Mouse (Mus musculus): ENCODE measurements around the gene Insl3. TPM values are rescaled to one million over a fixed set of nuclear protein-coding genes. Genes with fewer than 3 reads are reported as not detected.
"Not testable (repeated sequence)": the region's sequence is repeated elsewhere in the genome, so short reads cannot be mapped to it uniquely, and the experiment has no call there.

Insl3 gene
- total RNA-seq, 2 experiments from 2014 or later, result 1.0 to 1.2 TPM

DNA sequence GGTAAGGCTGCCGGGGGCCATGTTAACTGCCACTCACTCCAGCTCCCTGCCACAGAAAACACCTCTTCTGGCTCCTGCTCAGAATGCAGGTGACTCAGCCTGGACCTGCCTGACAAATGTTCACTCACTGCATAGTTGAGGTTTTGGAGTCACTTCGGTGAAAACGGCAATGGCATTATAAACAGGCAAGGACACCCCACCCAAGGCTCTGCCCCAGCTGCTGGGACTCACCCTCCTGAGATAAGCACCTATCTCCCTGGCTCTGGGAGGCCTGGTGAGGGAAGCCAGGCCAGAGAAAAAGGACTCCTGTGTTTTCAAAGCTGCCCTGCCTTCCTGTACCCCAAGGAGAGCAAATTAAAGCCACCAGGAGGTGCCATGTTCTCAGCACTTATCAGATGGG, 13.9 kb downstream of the Insl3 start:
- DNase-seq, result no peak
- intact Hi-C loops (cut with DNase I), result loop anchor here (5.0 kb wide), 1 partner anchor 419 kb away; no protein-coding TSS in a partner anchor

GRCm38 (mm10) chr8:71703400-71703799, 14.4 kb downstream of the Insl3 start:
- intact Hi-C loops (cut with DNase I), result loop anchor here (5.0 kb wide), 1 partner anchor 419 kb away; no protein-coding TSS in a partner anchor
- not testable (repeated sequence) for DNase-seq

DNA sequence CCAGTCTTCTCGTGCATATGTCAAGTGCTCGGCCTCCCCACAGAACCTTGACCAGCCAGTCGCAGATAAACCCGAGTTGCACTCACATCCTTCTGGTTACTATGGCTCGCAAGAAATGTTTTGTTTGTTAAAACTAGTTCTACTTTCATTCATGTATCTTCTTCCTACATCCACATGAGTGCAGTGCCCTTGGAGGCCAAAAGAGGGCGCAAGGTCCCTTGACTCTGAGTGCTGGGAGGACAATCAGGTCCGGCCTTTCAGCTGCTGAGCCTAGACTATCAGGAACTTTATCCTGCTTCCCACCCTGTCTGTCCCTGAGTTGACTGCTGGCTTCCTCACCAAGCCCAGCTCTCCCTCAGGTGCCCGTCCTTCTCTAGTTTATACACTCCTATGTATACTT, 18.9 kb downstream of the Insl3 start:
- no peak for DNase-seq
- intact Hi-C loops (cut with DNase I), result no loop called here

GRCm38 (mm10) chr8:71709134-71709799, 20.3 kb downstream of the Insl3 start:
- DNase-seq, result no peak
- intact Hi-C loops (cut with DNase I), result no loop called here

DNA sequence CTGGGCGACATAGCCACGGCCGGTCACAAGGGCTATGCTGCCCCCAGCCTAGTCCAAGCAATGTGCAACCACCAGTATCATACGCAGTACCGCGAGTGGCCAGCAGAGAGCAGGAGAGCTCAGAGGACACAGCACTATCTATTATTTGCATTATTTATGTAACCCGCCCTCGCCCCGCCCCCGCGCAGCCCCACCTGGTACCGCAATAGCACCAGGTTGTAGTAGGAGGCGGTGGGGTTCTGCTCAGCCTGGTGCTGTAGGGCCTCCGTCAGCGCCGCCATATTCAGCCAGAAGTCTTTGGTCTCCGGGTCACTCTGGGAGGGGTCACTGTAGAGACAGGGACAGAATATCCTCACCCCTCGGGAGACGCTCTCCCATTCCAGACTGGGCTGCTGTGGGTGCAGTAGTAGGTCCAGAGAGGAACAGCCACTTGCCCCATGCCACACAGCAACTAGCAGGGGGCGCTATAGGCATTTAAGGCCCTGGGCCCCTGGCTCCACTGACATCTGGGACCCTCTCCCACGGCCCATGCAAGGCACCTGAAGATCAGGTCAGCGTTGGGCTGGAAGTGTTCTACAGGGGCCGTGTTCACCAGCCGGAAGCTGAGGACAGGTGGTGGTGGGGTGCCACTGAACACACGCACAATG, 20.9 kb downstream of the Insl3 start:
- intact Hi-C loops (cut with DNase I), result no loop called here
- DNase-seq, result peak; percentile 45 to 50

DNA sequence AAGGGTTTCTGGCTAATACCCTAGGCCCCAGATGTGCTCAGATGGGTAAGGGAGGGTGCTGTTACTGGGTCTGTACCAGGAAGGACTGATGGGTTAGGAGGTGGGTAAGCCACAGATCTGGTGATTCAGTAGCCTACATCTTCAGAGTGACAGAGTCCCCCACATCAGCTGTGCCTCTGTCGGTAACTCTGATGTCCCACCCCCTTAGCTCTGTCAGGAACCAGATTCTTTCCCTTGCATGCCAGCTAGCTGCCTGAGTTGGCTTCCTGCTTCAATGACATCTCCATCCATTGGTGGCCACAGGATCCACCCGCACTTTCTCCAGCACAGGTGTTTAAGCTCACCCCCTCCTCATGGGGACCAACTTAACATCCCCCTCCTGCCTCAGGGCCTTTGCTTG, 22.6 kb downstream of the Insl3 start:
- no peak for DNase-seq
- intact Hi-C loops (cut with DNase I), result no loop called here

GRCm38 (mm10) chr8:71715531-71715930, 26.5 kb downstream of the Insl3 start:
- no peak for DNase-seq
- intact Hi-C loops (cut with DNase I), result no loop called here

DNA sequence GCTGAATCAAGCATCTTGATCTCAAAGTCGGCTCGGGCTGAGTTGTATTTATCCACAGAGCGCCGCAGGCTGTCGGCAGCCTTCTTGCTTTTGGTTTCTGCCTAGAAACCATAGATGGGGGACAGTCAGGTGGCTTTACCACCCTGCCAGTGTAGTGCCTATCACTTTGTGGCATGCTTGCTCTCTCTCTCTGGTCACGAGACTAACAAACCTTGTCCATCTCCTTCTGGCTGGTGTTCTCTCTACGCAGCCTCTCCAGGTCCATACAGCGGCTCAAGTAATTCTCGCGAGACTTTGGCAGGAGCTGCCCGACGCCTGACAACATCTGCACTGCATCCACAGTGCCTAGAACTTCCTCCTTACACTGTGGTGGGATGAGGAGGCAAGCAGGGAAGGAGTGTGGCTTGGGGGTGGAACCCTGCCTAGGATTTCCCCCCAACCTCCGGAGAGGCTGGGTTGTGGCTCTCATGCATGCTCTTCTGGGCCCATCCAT, 27.6 kb downstream of the Insl3 start:
- DNase-seq, result no peak
- intact Hi-C loops (cut with DNase I), result no loop called here

DNA sequence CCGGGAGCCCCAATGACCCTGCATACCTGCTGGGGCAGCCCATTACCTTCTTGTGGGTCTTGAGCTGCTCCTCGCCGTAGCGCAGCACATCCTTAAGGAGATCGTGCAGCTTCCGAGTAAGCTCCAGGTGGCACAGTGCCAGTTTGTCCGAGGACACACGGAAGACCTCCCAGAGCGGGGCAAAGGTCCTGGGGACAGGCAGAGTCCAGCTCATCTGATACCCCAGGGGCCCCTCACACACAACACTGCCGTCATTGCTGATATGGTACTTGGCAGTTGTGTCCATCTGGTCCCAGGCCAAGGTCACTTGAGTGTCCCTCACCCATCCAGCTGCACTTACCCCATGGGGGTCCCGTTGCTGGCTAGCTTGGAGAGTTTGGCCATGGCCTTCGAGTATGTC, 28.1 kb downstream of the Insl3 start:
- no peak for DNase-seq
- intact Hi-C loops (cut with DNase I), result no loop called here

- intact Hi-C loops (cut with DNase I), result no loop called here
- no peak for DNase-seq
Measured at GRCm38 (mm10) chr8:71718252-71718651, 29.2 kb downstream of the Insl3 start.

DNA sequence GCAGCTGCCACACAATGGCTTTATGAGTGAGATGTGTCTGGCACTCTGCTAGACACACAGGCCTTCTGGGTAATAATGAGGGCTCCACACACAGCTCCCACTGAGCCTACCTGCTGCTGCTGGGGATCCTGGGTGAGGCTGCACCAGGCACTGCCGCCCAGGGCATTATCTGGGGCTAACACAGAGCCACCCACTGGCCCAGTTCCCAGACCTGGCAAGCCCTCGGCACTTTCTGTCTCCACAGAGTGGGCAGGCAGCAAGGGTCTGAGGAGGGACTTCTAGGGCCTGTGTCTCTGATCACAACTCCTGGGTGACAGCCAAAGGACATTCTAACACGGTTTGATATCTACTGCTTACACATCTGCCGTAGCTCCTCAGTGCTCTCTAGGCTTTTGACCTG, 30.2 kb downstream of the Insl3 start:
- intact Hi-C loops (cut with DNase I), result no loop called here

DNA sequence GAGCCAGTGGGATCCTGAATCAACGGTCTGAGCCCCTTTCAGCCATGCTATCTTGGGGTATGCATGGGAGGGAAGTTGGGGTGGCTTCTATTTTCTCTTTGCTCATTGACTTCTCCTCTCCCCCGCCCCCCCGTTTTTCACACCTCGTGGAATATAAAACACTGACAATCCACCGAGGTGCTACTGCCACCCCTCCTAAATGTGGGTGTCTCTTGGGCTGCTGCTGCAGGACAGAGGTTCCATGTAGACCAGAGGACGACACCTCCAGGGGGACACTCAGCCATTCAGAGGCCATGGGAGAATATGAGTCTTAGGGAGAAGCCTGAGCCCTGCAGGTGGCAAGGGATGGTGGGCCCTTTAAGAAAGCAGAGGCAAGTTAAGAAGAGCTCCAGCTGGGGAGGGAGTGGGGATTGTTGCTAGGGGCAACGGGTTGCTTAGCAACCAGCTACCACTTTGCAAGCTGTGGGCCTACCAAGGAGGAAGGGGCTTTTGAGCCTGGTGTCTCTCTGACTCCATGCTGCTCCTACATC, 31.0 kb downstream of the Insl3 start:
- no peak for DNase-seq
- intact Hi-C loops (cut with DNase I), result no loop called here

More for the DNA sequence above, 30.2 kb downstream of the Insl3 start:
- DNase-seq, result no peak

GRCm38 (mm10) chr8:71723047-71723551, 34.1 kb downstream of the Insl3 start:
- DNase-seq, result no peak
- intact Hi-C loops (cut with DNase I), result no loop called here

- DNase-seq, result no peak
- intact Hi-C loops (cut with DNase I), result no loop called here
Measured at GRCm38 (mm10) chr8:71724389-71724788, 35.4 kb downstream of the Insl3 start.

DNA sequence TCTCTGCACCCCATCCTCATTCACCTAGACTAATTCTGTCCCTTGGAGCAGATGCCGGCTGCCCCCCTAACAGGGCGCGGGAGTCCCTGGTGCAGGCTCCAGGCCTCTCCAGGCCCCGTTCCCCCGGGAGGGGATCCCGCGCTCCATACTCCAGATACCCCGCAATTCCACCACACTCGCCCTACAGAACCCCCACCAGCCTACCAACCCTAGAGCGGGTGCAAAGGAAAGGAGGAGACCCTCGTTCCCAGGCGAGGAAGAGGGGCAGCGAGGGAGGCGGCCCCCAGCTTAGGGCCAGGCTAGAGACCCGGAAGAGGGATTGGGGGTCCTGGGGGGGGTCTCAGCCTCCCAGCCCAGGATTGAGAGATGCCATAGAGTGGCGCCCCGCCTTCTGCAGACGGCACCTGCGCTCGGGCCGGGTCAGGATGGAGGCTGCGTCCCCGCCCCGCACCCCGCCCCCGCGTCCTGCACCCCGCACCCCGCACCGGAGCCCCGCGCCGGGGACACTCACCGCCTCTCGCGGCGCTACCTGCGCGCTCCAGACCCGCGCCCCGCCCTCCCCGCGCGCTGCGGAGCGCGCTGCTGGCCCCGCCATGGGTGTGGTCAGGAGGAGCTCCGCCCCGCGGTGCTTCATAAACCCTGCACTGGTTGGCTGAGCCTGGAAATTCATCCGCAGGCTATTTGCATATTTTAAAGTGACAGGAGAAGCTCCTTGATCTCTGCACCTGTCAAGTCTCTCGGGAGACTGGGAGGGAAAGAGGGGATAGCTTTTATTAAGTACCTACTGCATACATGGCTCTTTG, 36.3 kb downstream of the Insl3 start, which contains the start of gene Fcho1:
Fcho1 (minus strand) TSS at position 595 of the 803 bp plus-strand sequence.
- peak in 1 of 2 experiments; percentile 33 for DNase-seq

GRCm38 (mm10) chr8:71728240-71728785, 39.3 kb downstream of the Insl3 start:
- intact Hi-C loops (cut with DNase I), result no loop called here
- no peak for DNase-seq

More for the DNA sequence above, 36.3 kb downstream of the Insl3 start, which contains the start of gene Fcho1:
- intact Hi-C loops (cut with DNase I), result no loop called here

DNA sequence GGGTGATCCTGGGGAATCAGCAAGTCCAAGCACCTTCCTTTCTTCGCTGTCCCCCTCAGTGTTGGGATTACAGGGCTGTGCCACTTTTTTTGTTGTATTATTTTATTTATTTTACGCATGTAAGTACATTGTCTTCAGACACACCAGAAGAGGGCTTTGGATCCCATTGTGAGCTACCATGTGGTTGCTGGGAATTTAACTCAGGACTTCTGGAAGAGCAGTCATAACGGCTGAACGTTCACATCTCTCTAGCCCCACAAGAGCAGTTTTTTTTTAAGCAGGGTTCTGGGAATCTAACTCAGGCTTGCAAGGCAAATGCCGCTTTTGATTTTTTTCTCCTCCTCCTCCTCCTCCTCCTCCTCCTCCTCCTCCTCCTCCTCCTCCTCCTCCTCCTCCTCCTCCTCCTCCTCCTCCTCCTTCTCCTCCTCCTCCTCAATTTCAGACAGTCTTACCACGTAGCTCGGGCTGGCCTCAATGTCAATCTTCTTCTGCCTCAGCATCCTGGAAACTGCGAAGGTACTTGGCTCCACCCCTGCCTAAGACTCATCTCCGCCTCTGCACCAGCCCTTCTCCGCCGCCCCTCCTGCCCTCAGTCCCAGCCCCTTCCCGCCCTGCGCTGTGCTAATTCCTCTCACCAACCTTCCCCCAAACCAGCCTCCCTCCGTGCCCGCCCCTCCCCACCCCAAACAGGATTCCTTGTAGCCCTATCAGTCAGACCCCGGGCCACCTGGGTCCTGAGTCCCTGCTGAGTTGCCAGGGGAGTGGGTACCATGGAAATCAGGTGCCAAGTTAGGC, 40.0 kb downstream of the Insl3 start:
- DNase-seq, result no peak
- intact Hi-C loops (cut with DNase I), result no loop called here

DNA sequence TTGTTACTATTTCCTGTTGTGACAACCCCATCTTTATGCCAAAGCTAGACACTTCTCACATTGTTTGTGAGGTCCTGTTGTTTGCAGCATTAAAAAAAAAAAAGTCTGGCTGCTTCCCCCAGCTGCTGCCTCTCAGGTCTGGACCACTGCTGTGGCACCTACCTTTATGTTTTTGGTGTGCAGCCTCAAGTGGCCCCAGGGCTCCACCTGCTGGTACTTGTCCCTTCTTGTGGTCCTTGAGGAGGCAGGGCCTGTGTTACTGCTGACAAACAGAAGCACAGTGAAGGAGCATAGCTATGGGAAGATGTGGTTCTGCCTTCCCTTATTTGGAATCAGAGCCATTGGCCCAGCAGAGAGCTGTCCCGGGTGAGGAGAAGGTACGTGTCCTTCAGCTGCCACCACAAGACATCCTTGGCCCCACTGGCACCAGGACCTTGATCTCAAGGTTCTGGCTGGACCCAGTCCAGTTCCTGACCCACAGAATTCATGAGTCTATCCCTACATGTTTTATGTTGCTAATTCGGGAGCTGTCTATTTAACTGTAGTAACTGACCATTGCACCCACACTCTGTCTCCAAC, 42.7 kb downstream of the Insl3 start:
- DNase-seq, result no peak
- intact Hi-C loops (cut with DNase I), result no loop called here

DNA sequence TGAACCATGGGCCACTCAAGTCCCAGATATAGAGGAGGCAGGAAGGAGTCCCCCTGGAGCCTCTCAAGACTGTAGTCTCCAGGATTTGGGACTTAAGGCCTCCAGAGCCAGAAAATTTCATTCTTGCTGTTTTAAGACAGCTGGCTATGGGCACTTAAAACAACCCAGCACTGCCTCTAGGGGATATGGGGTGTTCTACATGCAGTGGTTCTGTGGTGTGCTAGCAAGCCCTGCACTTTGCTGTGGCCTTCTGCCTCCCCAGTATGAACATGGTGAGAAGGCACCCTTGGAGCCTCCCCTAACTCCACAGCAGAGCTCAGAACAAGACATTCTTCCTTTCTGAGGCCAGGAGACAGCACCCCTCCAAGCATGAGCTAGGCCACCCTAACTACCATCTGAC, 49.3 kb downstream of the Insl3 start:
- DNase-seq; intact Hi-C loops (cut with DNase I): not testable (repeated sequence)
